Mouse (Mus musculus) erythroblast, embryonic 14.5 days (primary cell): ENCODE results near the gene Rpl13.

Experiments used
- GATA1 ChIP-seq: IDR thresholded peaks from 2 replicates; pipeline ENCODE4 v1.6.1; 2012; ENCODE audit warnings: low read length, inconsistent platforms, mixed read lengths
- TAL1 ChIP-seq: IDR thresholded peaks from 3 replicates; pipeline ENCODE4 v1.6.1; 2012; ENCODE audit warnings: low read length, inconsistent platforms, mixed read lengths

GRCm38 (mm10) chr8:123135806-123136205 is 33.7 kb downstream of the Rpl13 start:
- TF ChIP-seq TAL1 (no peak), GATA1 (no peak)
